Mouse (Mus musculus): ENCODE data around the gene Prss41. TPM values are rescaled to one million over a fixed set of nuclear protein-coding genes. Genes with fewer than 3 reads are reported as not detected.

Gene Prss41
- polyA plus RNA-seq, 1 experiment = 0.05 TPM

DNA sequence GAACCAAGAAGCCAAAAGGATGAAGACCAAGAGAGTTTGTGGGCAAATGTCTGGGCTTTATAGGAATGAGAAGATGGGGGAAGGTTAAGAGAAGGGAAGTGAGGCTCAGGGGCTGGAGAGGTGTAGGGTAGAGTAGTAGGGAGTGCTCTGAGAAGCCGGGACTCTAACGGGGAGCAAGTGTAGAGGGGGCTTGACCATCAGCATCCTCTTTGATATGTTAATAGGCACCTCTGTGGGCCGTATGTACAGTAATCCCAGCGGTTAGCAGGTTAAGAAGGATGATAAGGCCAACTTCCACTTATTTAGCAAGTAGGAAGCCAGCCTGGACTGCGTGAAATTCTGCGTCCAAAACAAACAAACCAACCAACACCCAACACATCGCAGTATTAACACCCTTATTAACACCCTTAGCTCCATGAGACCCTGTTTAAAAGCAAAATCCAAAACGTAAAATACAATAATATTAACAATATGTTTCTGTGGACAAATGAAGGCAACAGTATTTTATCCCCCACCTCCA is 54.2 kb downstream of the Prss41 start:
- H3K4me2 ChIP-seq (ENCODE audit: low read depth) = no peak overlapping the region
- no peak overlapping the region for H3ac ChIP-seq (ENCODE audit: control insufficient read depth, insufficient read length)
- no peak for TF ChIP-seq MYOD1 (IDR thresholded peaks at IDR 0.05; ENCODE audit: control insufficient read depth in 1 of 3, insufficient read length in 2 of 3, low read depth in 2 of 3)
- no peaks in the 10 kb centered on the region for H3K36me3 ChIP-seq (ENCODE audit: control insufficient read depth, insufficient read depth)
- no peaks in the 10 kb centered on the region for H3K79me2 ChIP-seq (ENCODE audit: control insufficient read depth, insufficient read depth)
- H3K4me3 ChIP-seq = no peak overlapping the region
- no peaks in the 10 kb centered on the region for H3K27me3 ChIP-seq (ENCODE audit: control insufficient read depth, insufficient read depth, insufficient read length)

- H3K4me3 ChIP-seq = no peak overlapping the region
- no peak for TF ChIP-seq MYOD1 (IDR thresholded peaks at IDR 0.05; ENCODE audit: control insufficient read depth in 1 of 3, insufficient read length in 2 of 3, low read depth in 2 of 3)
- TF ChIP-seq USF1 (IDR thresholded peaks at IDR 0.05; ENCODE audit: low read depth) = peak; percentile 68
- no peak overlapping the region for H3ac ChIP-seq (ENCODE audit: control insufficient read depth, insufficient read length)
- H3K36me3 ChIP-seq (ENCODE audit: control insufficient read depth, insufficient read depth) = no peaks in the 10 kb centered on the region
- H3K79me2 ChIP-seq (ENCODE audit: control insufficient read depth, insufficient read depth) = no peaks in the 10 kb centered on the region
- H3K27me3 ChIP-seq (ENCODE audit: control insufficient read depth, insufficient read depth, insufficient read length) = no peaks in the 10 kb centered on the region
- H3K4me2 ChIP-seq (ENCODE audit: low read depth) = no peak overlapping the region
Measured at GRCm38 (mm10) chr17:23788973-23789372, 55.0 kb downstream of the Prss41 start.

Other genes with a start within 250 kb of the Prss41 start
- gene Zfp13, start 244.7 kb downstream of the Prss41 start, polyA plus RNA-seq (2012; fragmentation: generic; extraction: Trizol) = 5.1 TPM
- gene Zscan10, start 243.3 kb downstream of the Prss41 start, polyA plus RNA-seq (2012; fragmentation: generic; extraction: Trizol) = 0.02 TPM
- gene Mmp25, start 198.9 kb downstream of the Prss41 start, polyA plus RNA-seq (2012; fragmentation: generic; extraction: Trizol) = not detected
- gene Bicdl2, start 183.7 kb downstream of the Prss41 start, polyA plus RNA-seq (2012; fragmentation: generic; extraction: Trizol) = 0.14 TPM
- 199 TPM for gene Hcfc1r1, start 170.6 kb downstream of the Prss41 start, polyA plus RNA-seq (2012; fragmentation: generic; extraction: Trizol)
- 30.1 TPM for gene Thoc6, start 170.3 kb downstream of the Prss41 start, polyA plus RNA-seq (2012; fragmentation: generic; extraction: Trizol)
- 328 TPM for gene Tnfrsf12a, start 166.7 kb downstream of the Prss41 start, polyA plus RNA-seq (2012; fragmentation: generic; extraction: Trizol)
- not detected for gene Cldn6, start 164.9 kb downstream of the Prss41 start, polyA plus RNA-seq (2012; fragmentation: generic; extraction: Trizol)
- 0.24 TPM for gene Cldn9, start 160.1 kb downstream of the Prss41 start, polyA plus RNA-seq (2012; fragmentation: generic; extraction: Trizol)
- gene 1520401A03Rik, start 121.4 kb downstream of the Prss41 start, polyA plus RNA-seq (2012; fragmentation: generic; extraction: Trizol) = 0.40 TPM
- gene Pkmyt1, start 117.8 kb downstream of the Prss41 start, polyA plus RNA-seq (2012; fragmentation: generic; extraction: Trizol) = 11.5 TPM
- 15.4 TPM for gene Paqr4, start 103.3 kb downstream of the Prss41 start, polyA plus RNA-seq (2012; fragmentation: generic; extraction: Trizol)
- 0.88 TPM for gene Kremen2, start 98.3 kb downstream of the Prss41 start, polyA plus RNA-seq (2012; fragmentation: generic; extraction: Trizol)
- gene Flywch1, start 72.6 kb downstream of the Prss41 start, polyA plus RNA-seq (2012; fragmentation: generic; extraction: Trizol) = 43.5 TPM
- 0.42 TPM for gene Flywch2, start 58.1 kb downstream of the Prss41 start, polyA plus RNA-seq (2012; fragmentation: generic; extraction: Trizol)
- 58.2 TPM for gene Srrm2, start 53.6 kb downstream of the Prss41 start, polyA plus RNA-seq (2012; fragmentation: generic; extraction: Trizol)
- 986 TPM for gene Elob, start 15.0 kb downstream of the Prss41 start, polyA plus RNA-seq (2012; fragmentation: generic; extraction: Trizol)
- not detected for gene Prss33, start 8.1 kb downstream of the Prss41 start, polyA plus RNA-seq (2012; fragmentation: generic; extraction: Trizol)
- 0.04 TPM for gene Prss32, start 317 bp downstream of the Prss41 start, polyA plus RNA-seq (2012; fragmentation: generic; extraction: Trizol)
- gene Prss21, start 23.9 kb upstream of the Prss41 start, polyA plus RNA-seq (2012; fragmentation: generic; extraction: Trizol) = not detected
- gene Dcpp1, start 36.7 kb upstream of the Prss41 start, polyA plus RNA-seq (2012; fragmentation: generic; extraction: Trizol) = not detected
- not detected for gene Dcpp2, start 36.7 kb upstream of the Prss41 start, polyA plus RNA-seq (2012; fragmentation: generic; extraction: Trizol)
- gene Dcpp3, start 73.3 kb upstream of the Prss41 start, polyA plus RNA-seq (2012; fragmentation: generic; extraction: Trizol) = not detected
- gene Sbp, start 97.5 kb upstream of the Prss41 start, polyA plus RNA-seq (2012; fragmentation: generic; extraction: Trizol) = not detected
- not detected for gene Sbpl, start 111.1 kb upstream of the Prss41 start, polyA plus RNA-seq (2012; fragmentation: generic; extraction: Trizol)
- 0.06 TPM for gene Prss30, start 136.4 kb upstream of the Prss41 start, polyA plus RNA-seq (2012; fragmentation: generic; extraction: Trizol)
- gene Prss22, start 153.9 kb upstream of the Prss41 start, polyA plus RNA-seq (2012; fragmentation: generic; extraction: Trizol) = 0.04 TPM
- 0.14 TPM for gene Prss27, start 194.0 kb upstream of the Prss41 start, polyA plus RNA-seq (2012; fragmentation: generic; extraction: Trizol)
- 41.5 TPM for gene Kctd5, start 229.3 kb upstream of the Prss41 start, polyA plus RNA-seq (2012; fragmentation: generic; extraction: Trizol)

Measured in myocyte (in vitro differentiated cells).